Mouse (Mus musculus) neural tube, embryonic 13.5 days (tissue): ENCODE results near the gene Nr2c2ap. TPM values are rescaled to one million over a fixed set of nuclear protein-coding genes. Genes with fewer than 3 reads are reported as not detected.

Source experiments
- ATAC-seq: fragments of 200-750 bp; cut with Nextera tagmentation; 2 replicates; pipeline ENCODE4 v1.8.0; 2017; ENCODE audit warnings: low read depth, mild to moderate bottlenecking, moderate TSS enrichment, moderate library complexity
- H3K27ac ChIP-seq: fragments of 300-500 bp; sonication (generic); replicated peaks from 2 replicates; pipeline ENCODE4 v1.5.1; 2015; ENCODE audit warnings: moderate library complexity, mild to moderate bottlenecking, inconsistent platforms
- H3K27me3 ChIP-seq: fragments of 300-500 bp; sonication (generic); 2 replicates; pipeline ENCODE4 v1.6.1; 2015; ENCODE audit warnings: mild to moderate bottlenecking, inconsistent platforms
- H3K36me3 ChIP-seq: fragments of 300-500 bp; sonication (generic); 2 replicates; pipeline ENCODE4 v1.6.1; 2015; ENCODE audit warnings: mild to moderate bottlenecking, inconsistent platforms
- H3K4me1 ChIP-seq: fragments of 300-500 bp; sonication (generic); replicated peaks from 2 replicates; pipeline ENCODE4 v1.6.1; 2015; ENCODE audit warnings: inconsistent platforms
- H3K4me2 ChIP-seq: fragments of 300-500 bp; sonication (generic); 2 replicates; pipeline ENCODE4 v1.6.1; 2015; ENCODE audit warnings: inconsistent platforms, mild to moderate bottlenecking, moderate library complexity
- H3K4me3 ChIP-seq: fragments of 300-500 bp; sonication (generic); 2 replicates; pipeline ENCODE4 v1.5.1; 2015; ENCODE audit warnings: mild to moderate bottlenecking, inconsistent platforms
- H3K9ac ChIP-seq: fragments of 300-500 bp; sonication (generic); 2 replicates; pipeline ENCODE4 v1.6.1; 2015; ENCODE audit warnings: moderate library complexity, mild to moderate bottlenecking, inconsistent platforms
- H3K9me3 ChIP-seq: fragments of 300-500 bp; sonication (generic); 2 replicates; pipeline ENCODE4 v1.6.1; 2016; ENCODE audit warnings: inconsistent platforms
- WGBS: fragments of 180-500 bp; shearing (Covaris S2); methylation state at CpG from one replicate; pipeline ENCODE4 v1.1.7; 2015; 5-methylcytosine and 5-hydroxymethylcytosine counted together
- polyA plus RNA-seq: library from polyadenylated mRNA; unstranded; fragments of >200 nt; fragmentation: Nextera tagmentation; extraction: Ambion mirVana; gene quantifications from 2 replicates; pipeline ENCODE4 v1.2.1, GENCODE M21; 2015

Nr2c2ap gene
- polyA plus RNA-seq, 1 experiment from 2014 or later = 40.6 TPM

- Histone ChIP-seq H3K9ac (no peak overlapping the region), H3K27me3 (no peaks in the 10 kb centered on the region), H3K36me3 (peaks cover 92% of the 10 kb centered on the region), H3K4me2 (no peak overlapping the region), H3K9me3 (no peaks in the 10 kb centered on the region), H3K4me3 (no peak overlapping the region), H3K4me1 (peaks cover 13% of the 10 kb centered on the region), H3K27ac (no peak overlapping the region)
- ATAC-seq = peak; percentile 57; the same call in 1 of the 2 replicates
- WGBS = 12% methylated on average over 6 of the region's 6 CpGs
Observed at GRCm38 (mm10) chr8:70104506-70104905, 26.6 kb upstream of the Nr2c2ap start.

GRCm38 (mm10) chr8:70104922-70105321, 26.2 kb upstream of the Nr2c2ap start:
- peaks cover 17% of the 10 kb centered on the region for H3K4me1 ChIP-seq
- peaks cover 92% of the 10 kb centered on the region for H3K36me3 ChIP-seq
- H3K4me2 ChIP-seq = no peak overlapping the region
- 80% methylated on average over 7 of the region's 7 CpGs for WGBS
- no peak overlapping the region for H3K4me3 ChIP-seq
- no peak for ATAC-seq
- no peak overlapping the region for H3K9ac ChIP-seq
- H3K27ac ChIP-seq = no peak overlapping the region
- H3K27me3 ChIP-seq = no peaks in the 10 kb centered on the region
- H3K9me3 ChIP-seq = no peaks in the 10 kb centered on the region

- Histone ChIP-seq H3K9me3 (no peaks in the 10 kb centered on the region), H3K36me3 (peaks cover 99% of the 10 kb centered on the region), H3K9ac (no peak overlapping the region), H3K4me1 (peaks cover 26% of the 10 kb centered on the region), H3K4me3 (no peak overlapping the region), H3K4me2 (no peak overlapping the region), H3K27ac (no peak overlapping the region), H3K27me3 (peaks cover 47% of the 10 kb centered on the region)
- WGBS = 90% methylated on average over 2 of the region's 2 CpGs
- ATAC-seq = no peak
Observed at GRCm38 (mm10) chr8:70110451-70110850, 20.7 kb upstream of the Nr2c2ap start.

GRCm38 (mm10) chr8:70111192-70111795, 19.8 kb upstream of the Nr2c2ap start:
- ATAC-seq = 0 out of 2 replicates have a peak, but pooled peaks have one; percentile 16

GRCm38 (mm10) chr8:70112401-70113016, 18.6 kb upstream of the Nr2c2ap start:
- H3K9ac ChIP-seq = peak overlapping the region; percentile 31; the same call in 1 of the 2 replicates
- peaks cover 93% of the 10 kb centered on the region for H3K36me3 ChIP-seq
- WGBS = 8% methylated on average over 43 of the region's 43 CpGs
- H3K4me3 ChIP-seq = no peak overlapping the region
- peaks cover 36% of the 10 kb centered on the region for H3K4me1 ChIP-seq
- H3K9me3 ChIP-seq = no peaks in the 10 kb centered on the region
- H3K27me3 ChIP-seq = peaks cover 64% of the 10 kb centered on the region
- no peak overlapping the region for H3K4me2 ChIP-seq
- ATAC-seq = no peak
- H3K27ac ChIP-seq = no peak overlapping the region

More at GRCm38 (mm10) chr8:70111192-70111795, 19.8 kb upstream of the Nr2c2ap start:
- peaks cover 27% of the 10 kb centered on the region for H3K4me1 ChIP-seq
- H3K4me2 ChIP-seq = no peak overlapping the region
- WGBS = 56% methylated on average over 23 of the region's 23 CpGs
- peaks cover 55% of the 10 kb centered on the region for H3K27me3 ChIP-seq
- peaks cover 100% of the 10 kb centered on the region for H3K36me3 ChIP-seq
- H3K9ac ChIP-seq = no peak overlapping the region
- H3K4me3 ChIP-seq = no peak overlapping the region
- H3K9me3 ChIP-seq = no peaks in the 10 kb centered on the region
- H3K27ac ChIP-seq = no peak overlapping the region

- H3K36me3 ChIP-seq = peaks cover 73% of the 10 kb centered on the region
- 0 out of 2 replicates have a peak overlapping the region, but pooled peaks have one; percentile 17 for H3K9ac ChIP-seq
- WGBS = 23% methylated on average over 6 of the region's 6 CpGs
- peaks cover 64% of the 10 kb centered on the region for H3K27me3 ChIP-seq
- H3K4me2 ChIP-seq = no peak overlapping the region
- no peak overlapping the region for H3K4me3 ChIP-seq
- peaks cover 50% of the 10 kb centered on the region for H3K4me1 ChIP-seq
- H3K9me3 ChIP-seq = no peaks in the 10 kb centered on the region
- ATAC-seq = no peak
- H3K27ac ChIP-seq = no peak overlapping the region
Observed at GRCm38 (mm10) chr8:70114488-70114887, 16.6 kb upstream of the Nr2c2ap start.

- no peak for ATAC-seq
- H3K27ac ChIP-seq = no peak overlapping the region
- peaks cover 45% of the 10 kb centered on the region for H3K4me1 ChIP-seq
- WGBS = 72% methylated on average over 13 of the region's 13 CpGs
- peaks cover 64% of the 10 kb centered on the region for H3K27me3 ChIP-seq
- H3K9me3 ChIP-seq = no peaks in the 10 kb centered on the region
- no peak overlapping the region for H3K4me2 ChIP-seq
- no peak overlapping the region for H3K4me3 ChIP-seq
- H3K9ac ChIP-seq = no peak overlapping the region
- peaks cover 69% of the 10 kb centered on the region for H3K36me3 ChIP-seq
Observed at GRCm38 (mm10) chr8:70114892-70115291, 16.2 kb upstream of the Nr2c2ap start.

GRCm38 (mm10) chr8:70117611-70118010, 13.5 kb upstream of the Nr2c2ap start:
- H3K27ac ChIP-seq = no peak overlapping the region
- H3K4me1 ChIP-seq = peaks cover 36% of the 10 kb centered on the region
- peak overlapping the region; percentile 76 for H3K4me3 ChIP-seq
- H3K9me3 ChIP-seq = no peaks in the 10 kb centered on the region
- H3K9ac ChIP-seq = peak overlapping the region; percentile 89
- peaks cover 47% of the 10 kb centered on the region for H3K27me3 ChIP-seq
- 11% methylated on average over 9 of the region's 9 CpGs for WGBS
- peaks cover 42% of the 10 kb centered on the region for H3K36me3 ChIP-seq
- ATAC-seq = no peak
- peak overlapping the region; percentile 82 for H3K4me2 ChIP-seq

GRCm38 (mm10) chr8:70118726-70119700, 12.1 kb upstream of the Nr2c2ap start:
- H3K4me3 ChIP-seq = peak overlapping the region; percentile 76
- peaks cover 28% of the 10 kb centered on the region for H3K36me3 ChIP-seq
- H3K9me3 ChIP-seq = no peaks in the 10 kb centered on the region
- H3K4me1 ChIP-seq = peaks cover 31% of the 10 kb centered on the region
- peaks cover 44% of the 10 kb centered on the region for H3K27me3 ChIP-seq
- peak overlapping the region; percentile 89 for H3K9ac ChIP-seq
- ATAC-seq = peak; percentile 82
- H3K27ac ChIP-seq = peak overlapping the region; percentile 97
- 3% methylated on average over 17 of the region's 17 CpGs for WGBS
- peak overlapping the region; percentile 82 for H3K4me2 ChIP-seq

- Histone ChIP-seq H3K9ac (peak within 1 kb of the TSS; percentile 89), H3K27ac (peak within 1 kb of the TSS; percentile 97), H3K4me3 (peak within 1 kb of the TSS; percentile 76), H3K4me1 (peaks cover 31% of the 10 kb centered on the region), H3K4me2 (peak within 1 kb of the TSS; percentile 82), H3K9me3 (no peaks in the 10 kb centered on the region), H3K27me3 (peaks cover 31% of the 10 kb centered on the region), H3K36me3 (peaks cover 11% of the 10 kb centered on the region)
- peak; percentile 54 for ATAC-seq
- 2% methylated on average over 19 of the region's 19 CpGs for WGBS
Observed at GRCm38 (mm10) chr8:70120667-70121066, 10.5 kb upstream of the Nr2c2ap start, which contains the start of gene Ncan. Gene Ncan (minus strand): TSS chr8:70120873.

GRCm38 (mm10) chr8:70122863-70123262, 8.3 kb upstream of the Nr2c2ap start:
- Histone ChIP-seq H3K27ac (no peak overlapping the region), H3K9ac (no peak overlapping the region), H3K9me3 (no peaks in the 10 kb centered on the region), H3K36me3 (no peaks in the 10 kb centered on the region), H3K27me3 (peaks cover 17% of the 10 kb centered on the region; the same call in 1 of the 2 replicates), H3K4me2 (no peak overlapping the region), H3K4me3 (no peak overlapping the region), H3K4me1 (peaks cover 15% of the 10 kb centered on the region)
- WGBS = 54% methylated on average over 2 of the region's 2 CpGs
- no peak for ATAC-seq
